Mouse (Mus musculus): ENCODE data around the gene Fam206a. TPM values are rescaled to one million over a fixed set of nuclear protein-coding genes. Genes with fewer than 3 reads are reported as not detected.
A peak's percentile ranks its signal among the peaks of the same experiment; 100 is the strongest.

Fam206a gene
- polyA plus RNA-seq, 1 experiment = 4.3 TPM

GRCm38 (mm10) chr4:56842501-56842900 is 40.4 kb downstream of the Fam206a start:
- Histone ChIP-seq H3K27me3 (replicated peaks; ENCODE audit: control insufficient read depth, insufficient read depth, low read length) (no peaks in the 10 kb centered on the region), H3K4me1 (ENCODE audit: control insufficient read depth, insufficient read depth, low read length) (no peaks in the 10 kb centered on the region; the same call in 1 of the 2 replicates), H3K4me3 (ENCODE audit: insufficient read depth, low read depth, low read length) (no peak overlapping the region), H3K36me3 (ENCODE audit: control insufficient read depth, insufficient read depth, low read length) (peaks cover 2% of the 10 kb centered on the region; the same call in 1 of the 2 replicates), H3K27ac (ENCODE audit: insufficient read depth, low read depth, low read length) (peak overlapping the region; percentile 54; the same call in 1 of the 2 replicates)
- TF ChIP-seq CTCF (conservative IDR thresholded peaks at IDR 0.05; ENCODE audit: insufficient read depth, insufficient read length, low read depth, low read length) = no peak
- WGBS = 51% methylated on average over 7 of the region's 7 CpGs
- DNase-seq = no peak

GRCm38 (mm10) chr4:56843963-56844362 is 41.8 kb downstream of the Fam206a start:
- 97% methylated on average over 2 of the region's 2 CpGs for WGBS
- no peak overlapping the region for H3K27ac ChIP-seq (ENCODE audit: insufficient read depth, low read depth, low read length)
- H3K36me3 ChIP-seq (ENCODE audit: control insufficient read depth, insufficient read depth, low read length) = peaks cover 2% of the 10 kb centered on the region; the same call in 1 of the 2 replicates
- no peaks in the 10 kb centered on the region; the same call in 1 of the 2 replicates for H3K4me1 ChIP-seq (ENCODE audit: control insufficient read depth, insufficient read depth, low read length)
- DNase-seq = no peak
- H3K4me3 ChIP-seq (ENCODE audit: insufficient read depth, low read depth, low read length) = no peak overlapping the region
- no peaks in the 10 kb centered on the region for H3K27me3 ChIP-seq (replicated peaks; ENCODE audit: control insufficient read depth, insufficient read depth, low read length)
- TF ChIP-seq POLR2A (IDR thresholded peaks at IDR 0.05; ENCODE audit: low read depth, low read length) = no peak
- TF ChIP-seq CTCF (conservative IDR thresholded peaks at IDR 0.05; ENCODE audit: insufficient read depth, insufficient read length, low read depth, low read length) = 0 out of 2 replicates have a peak, but pooled peaks have one; percentile 22

GRCm38 (mm10) chr4:56844911-56845310 is 42.8 kb downstream of the Fam206a start:
- H3K4me1 ChIP-seq (ENCODE audit: control insufficient read depth, insufficient read depth, low read length) = no peaks in the 10 kb centered on the region; the same call in 1 of the 2 replicates
- no peak for DNase-seq
- TF ChIP-seq CTCF (conservative IDR thresholded peaks at IDR 0.05; ENCODE audit: insufficient read depth, insufficient read length, low read depth, low read length) (no peak), POLR2A (IDR thresholded peaks at IDR 0.05; ENCODE audit: low read depth, low read length) (no peak)
- WGBS = 92% methylated on average over 4 of the region's 4 CpGs
- H3K27ac ChIP-seq (ENCODE audit: insufficient read depth, low read depth, low read length) = no peak overlapping the region
- H3K27me3 ChIP-seq (replicated peaks; ENCODE audit: control insufficient read depth, insufficient read depth, low read length) = no peaks in the 10 kb centered on the region
- H3K4me3 ChIP-seq (ENCODE audit: insufficient read depth, low read depth, low read length) = no peak overlapping the region
- peaks cover 2% of the 10 kb centered on the region; the same call in 1 of the 2 replicates for H3K36me3 ChIP-seq (ENCODE audit: control insufficient read depth, insufficient read depth, low read length)

DNA sequence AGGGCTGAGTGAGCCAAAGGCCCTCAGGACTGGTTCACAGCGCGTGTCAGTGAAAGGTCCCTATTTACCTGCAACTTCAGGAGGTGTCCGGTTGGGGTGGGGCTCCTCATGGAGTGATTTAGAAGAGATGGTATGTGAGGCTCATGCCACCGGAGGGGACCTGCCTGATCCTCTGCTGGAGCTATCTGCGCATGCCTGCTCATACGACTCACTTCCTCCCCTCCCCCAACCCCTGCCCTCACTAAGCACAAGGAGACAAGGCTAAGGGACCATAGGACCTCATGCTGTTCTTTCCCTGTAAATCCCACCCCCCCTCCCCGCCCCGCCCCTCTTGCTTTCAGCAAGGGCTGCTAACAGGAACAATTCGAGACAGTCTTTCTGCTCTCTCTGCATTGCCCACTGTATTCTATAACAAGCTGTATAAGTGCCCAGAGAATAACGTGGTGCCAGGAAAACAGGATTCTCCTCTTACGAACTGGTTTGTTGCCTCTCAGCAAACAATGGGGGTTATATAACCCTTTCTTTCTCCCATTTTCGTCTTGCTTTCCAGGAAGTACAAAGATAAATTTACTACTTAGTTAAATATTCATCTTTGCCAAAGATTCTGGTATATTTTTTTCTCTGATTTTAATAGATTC is 43.9 kb downstream of the Fam206a start:
- H3K4me1 ChIP-seq (ENCODE audit: control insufficient read depth, insufficient read depth, low read length) = no peaks in the 10 kb centered on the region; the same call in 1 of the 2 replicates
- H3K27me3 ChIP-seq (replicated peaks; ENCODE audit: control insufficient read depth, insufficient read depth, low read length) = no peaks in the 10 kb centered on the region
- H3K36me3 ChIP-seq (ENCODE audit: control insufficient read depth, insufficient read depth, low read length) = peaks cover 2% of the 10 kb centered on the region; the same call in 1 of the 2 replicates
- H3K27ac ChIP-seq (ENCODE audit: insufficient read depth, low read depth, low read length) = no peak overlapping the region
- no peak overlapping the region for H3K4me3 ChIP-seq (ENCODE audit: insufficient read depth, low read depth, low read length)
- no peak for DNase-seq
- WGBS = 72% methylated on average over 12 of the region's 12 CpGs
- TF ChIP-seq POLR2A (IDR thresholded peaks at IDR 0.05; ENCODE audit: low read depth, low read length) (no peak), CTCF (conservative IDR thresholded peaks at IDR 0.05; ENCODE audit: insufficient read depth, insufficient read length, low read depth, low read length) (no peak)

- no peak for DNase-seq
- H3K4me1 ChIP-seq (ENCODE audit: control insufficient read depth, insufficient read depth, low read length) = no peaks in the 10 kb centered on the region; the same call in 1 of the 2 replicates
- WGBS = 88% methylated on average over 3 of the region's 3 CpGs
- no peaks in the 10 kb centered on the region for H3K27me3 ChIP-seq (replicated peaks; ENCODE audit: control insufficient read depth, insufficient read depth, low read length)
- H3K27ac ChIP-seq (ENCODE audit: insufficient read depth, low read depth, low read length) = no peak overlapping the region
- H3K36me3 ChIP-seq (ENCODE audit: control insufficient read depth, insufficient read depth, low read length) = peaks cover 2% of the 10 kb centered on the region; the same call in 1 of the 2 replicates
- TF ChIP-seq POLR2A (IDR thresholded peaks at IDR 0.05; ENCODE audit: low read depth, low read length) (no peak), CTCF (conservative IDR thresholded peaks at IDR 0.05; ENCODE audit: insufficient read depth, insufficient read length, low read depth, low read length) (no peak)
- H3K4me3 ChIP-seq (ENCODE audit: insufficient read depth, low read depth, low read length) = no peak overlapping the region
These were observed 45.3 kb downstream of the Fam206a start for GRCm38 (mm10) chr4:56847400-56847799.

DNA sequence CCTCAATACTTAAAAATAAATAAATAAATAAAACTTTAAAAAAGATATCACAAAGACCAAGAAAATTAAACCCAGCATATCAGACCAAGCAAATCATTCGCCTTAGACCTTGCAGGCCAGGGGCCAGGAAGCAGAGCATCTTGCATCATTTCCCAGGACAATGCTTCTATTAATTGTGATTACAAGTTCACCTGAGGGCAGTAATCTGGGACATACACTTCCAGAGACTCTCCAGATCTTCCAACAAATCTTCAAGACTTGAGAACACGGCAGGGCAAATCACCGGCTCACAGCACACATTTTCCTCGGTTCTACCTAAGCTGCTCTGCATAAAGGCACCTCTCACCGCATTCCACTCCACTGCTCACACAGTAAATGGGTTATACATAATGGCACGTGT is 45.9 kb downstream of the Fam206a start:
- WGBS = 66% methylated on average over 6 of the region's 6 CpGs
- TF ChIP-seq CTCF (conservative IDR thresholded peaks at IDR 0.05; ENCODE audit: insufficient read depth, insufficient read length, low read depth, low read length) = no peak
- TF ChIP-seq POLR2A (IDR thresholded peaks at IDR 0.05; ENCODE audit: low read depth, low read length) = no peak

GRCm38 (mm10) chr4:56850724-56851123 is 48.6 kb downstream of the Fam206a start:
- 26% methylated on average over 6 of the region's 6 CpGs for WGBS

More for the DNA sequence above, 45.9 kb downstream of the Fam206a start:
- Histone ChIP-seq H3K27ac (ENCODE audit: insufficient read depth, low read depth, low read length) (no peak overlapping the region), H3K27me3 (replicated peaks; ENCODE audit: control insufficient read depth, insufficient read depth, low read length) (no peaks in the 10 kb centered on the region), H3K4me3 (ENCODE audit: insufficient read depth, low read depth, low read length) (no peak overlapping the region), H3K4me1 (ENCODE audit: control insufficient read depth, insufficient read depth, low read length) (no peaks in the 10 kb centered on the region; the same call in 1 of the 2 replicates), H3K36me3 (ENCODE audit: control insufficient read depth, insufficient read depth, low read length) (peaks cover 2% of the 10 kb centered on the region; the same call in 1 of the 2 replicates)
- DNase-seq = no peak

More at GRCm38 (mm10) chr4:56850724-56851123, 48.6 kb downstream of the Fam206a start:
- peak; percentile 28 for DNase-seq
- H3K27me3 ChIP-seq (replicated peaks; ENCODE audit: control insufficient read depth, insufficient read depth, low read length) = no peaks in the 10 kb centered on the region
- no peak overlapping the region for H3K27ac ChIP-seq (ENCODE audit: insufficient read depth, low read depth, low read length)
- no peaks in the 10 kb centered on the region for H3K36me3 ChIP-seq (ENCODE audit: control insufficient read depth, insufficient read depth, low read length)
- TF ChIP-seq POLR2A (IDR thresholded peaks at IDR 0.05; ENCODE audit: low read depth, low read length) (no peak), CTCF (conservative IDR thresholded peaks at IDR 0.05; ENCODE audit: insufficient read depth, insufficient read length, low read depth, low read length) (no peak; the same call in 1 of the 2 replicates)
- no peaks in the 10 kb centered on the region for H3K4me1 ChIP-seq (ENCODE audit: control insufficient read depth, insufficient read depth, low read length)
- H3K4me3 ChIP-seq (ENCODE audit: insufficient read depth, low read depth, low read length) = no peak overlapping the region
